Mouse (Mus musculus): ENCODE results near the gene Aatk. TPM values are rescaled to one million over a fixed set of nuclear protein-coding genes. Genes with fewer than 3 reads are reported as not detected.

Aatk gene
- polyA plus RNA-seq, 1 experiment from 2014 or later, result 1.9 TPM

DNA sequence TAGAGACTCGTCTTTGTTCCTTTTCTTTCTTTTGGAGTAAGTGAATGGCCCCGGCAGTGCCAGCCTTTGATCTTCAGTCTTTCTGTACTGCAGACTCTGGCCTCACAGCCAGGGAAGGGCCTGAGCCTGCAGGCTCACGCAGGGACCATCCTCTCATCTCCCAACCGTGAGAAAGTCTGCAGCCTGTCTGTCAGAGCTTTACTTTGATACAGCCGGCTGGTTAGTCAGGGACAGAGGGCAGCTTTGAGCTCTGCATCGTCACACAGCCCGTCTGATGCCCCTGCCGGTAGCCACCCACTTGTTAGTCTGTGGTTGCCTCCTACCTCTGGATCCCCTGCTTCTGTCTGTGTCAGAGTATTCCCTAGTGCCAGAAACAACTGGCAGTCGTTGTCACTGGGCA lies 81.9 kb downstream of the Aatk start:
- Histone ChIP-seq H3K4me3 (ENCODE audit: low read length) (no peak overlapping the region), H3K27ac (ENCODE audit: low read depth, low read length) (no peak overlapping the region), H3K9me3 (ENCODE audit: control insufficient read depth, low read length) (no peaks in the 10 kb centered on the region), H3K4me1 (ENCODE audit: control insufficient read depth, insufficient read depth, low read length) (no peaks in the 10 kb centered on the region), H3K36me3 (ENCODE audit: control insufficient read depth, insufficient read depth, low read length) (peaks cover 4% of the 10 kb centered on the region; the same call in 1 of the 2 replicates), H3K9ac (ENCODE audit: low read depth, low read length) (no peak overlapping the region), H3K4me2 (replicated peaks; ENCODE audit: low read depth, low read length) (no peak overlapping the region), H3K27me3 (ENCODE audit: control insufficient read depth, insufficient read depth, low read length) (no peaks in the 10 kb centered on the region)
- WGBS, result 13% methylated on average over 9 of the region's 9 CpGs
- ATAC-seq (ENCODE audit: low FRiP score, low TSS enrichment), result no peak

- Histone ChIP-seq H3K4me3 (ENCODE audit: low read length) (no peak overlapping the region), H3K27me3 (ENCODE audit: control insufficient read depth, insufficient read depth, low read length) (no peaks in the 10 kb centered on the region), H3K4me1 (ENCODE audit: control insufficient read depth, insufficient read depth, low read length) (peaks cover 3% of the 10 kb centered on the region; the same call in 1 of the 2 replicates), H3K9me3 (ENCODE audit: control insufficient read depth, low read length) (no peaks in the 10 kb centered on the region), H3K27ac (ENCODE audit: low read depth, low read length) (no peak overlapping the region), H3K4me2 (replicated peaks; ENCODE audit: low read depth, low read length) (no peak overlapping the region), H3K36me3 (ENCODE audit: control insufficient read depth, insufficient read depth, low read length) (peaks cover 4% of the 10 kb centered on the region; the same call in 1 of the 2 replicates), H3K9ac (ENCODE audit: low read depth, low read length) (no peak overlapping the region)
- ATAC-seq (ENCODE audit: low FRiP score, low TSS enrichment), result no peak
- WGBS, result 76% methylated on average over 3 of the region's 3 CpGs
Measured at GRCm38 (mm10) chr11:119961511-119961910, 85.5 kb downstream of the Aatk start.

- no peak overlapping the region for H3K9ac ChIP-seq (ENCODE audit: low read depth, low read length)
- no peaks in the 10 kb centered on the region for H3K9me3 ChIP-seq (ENCODE audit: control insufficient read depth, low read length)
- H3K36me3 ChIP-seq (ENCODE audit: control insufficient read depth, insufficient read depth, low read length), result peaks cover 4% of the 10 kb centered on the region; the same call in 1 of the 2 replicates
- WGBS, result 96% methylated on average over 6 of the region's 6 CpGs
- no peaks in the 10 kb centered on the region for H3K27me3 ChIP-seq (ENCODE audit: control insufficient read depth, insufficient read depth, low read length)
- H3K4me2 ChIP-seq (replicated peaks; ENCODE audit: low read depth, low read length), result no peak overlapping the region
- peaks cover 3% of the 10 kb centered on the region; the same call in 1 of the 2 replicates for H3K4me1 ChIP-seq (ENCODE audit: control insufficient read depth, insufficient read depth, low read length)
- no peak for ATAC-seq (ENCODE audit: low FRiP score, low TSS enrichment)
- H3K27ac ChIP-seq (ENCODE audit: low read depth, low read length), result no peak overlapping the region
- H3K4me3 ChIP-seq (ENCODE audit: low read length), result no peak overlapping the region
Measured at GRCm38 (mm10) chr11:119960671-119961070, 86.3 kb downstream of the Aatk start.

DNA sequence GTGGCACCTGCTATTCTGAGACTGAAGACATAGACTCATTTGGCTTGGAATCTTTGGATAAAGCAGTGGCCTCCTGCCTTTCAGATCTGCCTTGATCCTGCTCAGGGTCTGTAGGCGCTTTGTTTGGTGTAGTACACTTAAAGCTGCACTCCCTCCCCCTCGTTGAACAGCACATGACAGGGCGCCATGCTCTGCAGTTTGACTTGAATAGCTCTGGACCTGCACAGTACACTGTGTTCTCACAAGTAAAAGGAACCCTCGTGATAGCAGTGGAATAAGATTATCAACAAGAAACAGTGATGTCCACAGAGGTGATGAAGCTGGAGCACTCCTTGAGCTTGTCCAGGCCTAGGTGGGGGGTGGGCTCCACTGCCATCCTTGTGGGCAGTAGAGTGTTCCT lies 87.3 kb downstream of the Aatk start:
- WGBS, result 80% methylated on average over 4 of the region's 4 CpGs

GRCm38 (mm10) chr11:119958856-119959255 lies 88.1 kb downstream of the Aatk start:
- Histone ChIP-seq H3K4me1 (ENCODE audit: control insufficient read depth, insufficient read depth, low read length) (peaks cover 11% of the 10 kb centered on the region; the same call in 1 of the 2 replicates), H3K9ac (ENCODE audit: low read depth, low read length) (no peak overlapping the region), H3K4me2 (replicated peaks; ENCODE audit: low read depth, low read length) (no peak overlapping the region), H3K4me3 (ENCODE audit: low read length) (no peak overlapping the region), H3K36me3 (ENCODE audit: control insufficient read depth, insufficient read depth, low read length) (peaks cover 4% of the 10 kb centered on the region; the same call in 1 of the 2 replicates), H3K27me3 (ENCODE audit: control insufficient read depth, insufficient read depth, low read length) (no peaks in the 10 kb centered on the region), H3K27ac (ENCODE audit: low read depth, low read length) (no peak overlapping the region), H3K9me3 (ENCODE audit: control insufficient read depth, low read length) (no peaks in the 10 kb centered on the region)
- WGBS, result 77% methylated on average over 7 of the region's 7 CpGs
- ATAC-seq (ENCODE audit: low FRiP score, low TSS enrichment), result no peak

More for the DNA sequence above, 87.3 kb downstream of the Aatk start:
- Histone ChIP-seq H3K27ac (ENCODE audit: low read depth, low read length) (no peak overlapping the region), H3K4me1 (ENCODE audit: control insufficient read depth, insufficient read depth, low read length) (peaks cover 4% of the 10 kb centered on the region; the same call in 1 of the 2 replicates), H3K4me2 (replicated peaks; ENCODE audit: low read depth, low read length) (no peak overlapping the region), H3K9me3 (ENCODE audit: control insufficient read depth, low read length) (no peaks in the 10 kb centered on the region), H3K4me3 (ENCODE audit: low read length) (no peak overlapping the region), H3K27me3 (ENCODE audit: control insufficient read depth, insufficient read depth, low read length) (no peaks in the 10 kb centered on the region), H3K9ac (ENCODE audit: low read depth, low read length) (no peak overlapping the region), H3K36me3 (ENCODE audit: control insufficient read depth, insufficient read depth, low read length) (peaks cover 4% of the 10 kb centered on the region; the same call in 1 of the 2 replicates)
- ATAC-seq (ENCODE audit: low FRiP score, low TSS enrichment), result no peak

MicroRNAs within 50 kb of the gene (microRNA counts, 519-probe panel; counts per million panel counts)
- not detected for microRNA mmu-miR-338-3p
- not detected for microRNA mmu-miR-338-5p

Small RNA genes lying within 50 kb of the gene (microRNA-seq; reads per million reads assigned to microRNA genes)
- gene Gm25948, result not detected
- not detected for gene Mir3065
- not detected for gene Mir338

Other genes starting within 250 kb of the Aatk start
- gene Chmp6, start 133.7 kb downstream of the Aatk start, polyA plus RNA-seq (2014; fragmentation: Nextera tagmentation; extraction: Ambion mirVana), result 87.1 and 94.0 TPM in 2 replicates
- gene Baiap2, start 104.4 kb downstream of the Aatk start, polyA plus RNA-seq (2014; fragmentation: Nextera tagmentation; extraction: Ambion mirVana), result 15.7 and 18.2 TPM in 2 replicates
- 19.9 and 28.1 TPM in 2 replicates for gene Cep131, start 39.7 kb upstream of the Aatk start, polyA plus RNA-seq (2014; fragmentation: Nextera tagmentation; extraction: Ambion mirVana)
- 12.2 and 15.6 TPM in 2 replicates for gene Tepsin, start 51.6 kb upstream of the Aatk start, polyA plus RNA-seq (2014; fragmentation: Nextera tagmentation; extraction: Ambion mirVana)
- gene Ndufaf8, start 51.8 kb upstream of the Aatk start, polyA plus RNA-seq (2014; fragmentation: Nextera tagmentation; extraction: Ambion mirVana), result 97.3 and 115 TPM in 2 replicates
- 81.2 and 89.0 TPM in 2 replicates for gene Slc38a10, start 104.2 kb upstream of the Aatk start, polyA plus RNA-seq (2014; fragmentation: Nextera tagmentation; extraction: Ambion mirVana)
- gene Bahcc1, start 185.8 kb upstream of the Aatk start, polyA plus RNA-seq (2014; fragmentation: Nextera tagmentation; extraction: Ambion mirVana), result 20.3 and 27.2 TPM in 2 replicates